Mouse (Mus musculus) myocyte (in vitro differentiated cells): ENCODE data around the gene Ndufs7.

ENCODE experiments used
- CEBPB ChIP-seq: IDR thresholded peaks from 2 replicates; pipeline ENCODE4 v1.6.1; 2011; ENCODE audit warnings: mild to moderate bottlenecking, moderate library complexity; ENCODE audit not compliant: poor library complexity, insufficient read depth, severe bottlenecking
- POLR2A ChIP-seq: IDR thresholded peaks from one replicate; pipeline ENCODE4 v1.6.1; 2011; ENCODE audit warnings: low read depth, mild to moderate bottlenecking, control low read depth, moderate library complexity; ENCODE audit not compliant: insufficient read length
- TCF3 ChIP-seq: IDR thresholded peaks from one replicate; pipeline ENCODE4 v1.6.1; 2011; ENCODE audit warnings: low read depth, control low read depth; ENCODE audit not compliant: insufficient read length

- no peak for TF ChIP-seq TCF3
- no peak for TF ChIP-seq CEBPB
- no peak for TF ChIP-seq POLR2A
Observed at GRCm38 (mm10) chr10:80276238-80276637, 27.3 kb downstream of the Ndufs7 start.
